Mouse (Mus musculus): Measurements from ENCODE around the gene Wdr61.
A peak's percentile ranks its signal among the peaks of the same experiment; 100 is the strongest.
"Not testable (repeated sequence)": the region's sequence is repeated elsewhere in the genome, so short reads cannot be mapped to it uniquely, and the experiment has no call there.

The Wdr61 gene

GRCm38 (mm10) chr9:54726315-54726714 lies 8.0 kb downstream of the Wdr61 start:
- DNase-seq (ENCODE audit: low spot score): no peak

GRCm38 (mm10) chr9:54722596-54722995 lies 11.7 kb downstream of the Wdr61 start:
- no peak for DNase-seq (ENCODE audit: low spot score)

GRCm38 (mm10) chr9:54722156-54722555 lies 12.2 kb downstream of the Wdr61 start:
- no peak for DNase-seq (ENCODE audit: low spot score)

- DNase-seq (ENCODE audit: low spot score): no peak
These were observed 16.8 kb downstream of the Wdr61 start for GRCm38 (mm10) chr9:54717527-54717926.

- DNase-seq (ENCODE audit: low spot score): no peak
These were observed 18.5 kb downstream of the Wdr61 start for GRCm38 (mm10) chr9:54715776-54716175.

GRCm38 (mm10) chr9:54708085-54708484 lies 26.2 kb downstream of the Wdr61 start:
- no peak for DNase-seq (ENCODE audit: low spot score)

- no peak for DNase-seq (ENCODE audit: low spot score)
These were observed 26.9 kb downstream of the Wdr61 start for GRCm38 (mm10) chr9:54707288-54707999.

GRCm38 (mm10) chr9:54705561-54705960 lies 28.8 kb downstream of the Wdr61 start:
- no peak for DNase-seq (ENCODE audit: low spot score)

GRCm38 (mm10) chr9:54704361-54704760 lies 30.0 kb downstream of the Wdr61 start:
- DNase-seq (ENCODE audit: low spot score): no peak

- DNase-seq (ENCODE audit: low spot score): no peak
These were observed 31.7 kb downstream of the Wdr61 start for GRCm38 (mm10) chr9:54702581-54702980.

- no peak for DNase-seq (ENCODE audit: low spot score)
These were observed 33.6 kb downstream of the Wdr61 start for GRCm38 (mm10) chr9:54700746-54701145.

GRCm38 (mm10) chr9:54700174-54700475 lies 34.2 kb downstream of the Wdr61 start:
- DNase-seq (ENCODE audit: low spot score): no peak

GRCm38 (mm10) chr9:54699345-54700173 lies 34.8 kb downstream of the Wdr61 start:
- peak; percentile 79 for DNase-seq (ENCODE audit: low spot score)

GRCm38 (mm10) chr9:54699087-54699344 lies 35.3 kb downstream of the Wdr61 start:
- no peak for DNase-seq (ENCODE audit: low spot score)

- no peak for DNase-seq (ENCODE audit: low spot score)
These were observed 35.8 kb downstream of the Wdr61 start, which contains the start of gene Dnaja4 for GRCm38 (mm10) chr9:54698318-54699086. Gene Dnaja4 (plus strand): TSS chr9:54698873.

GRCm38 (mm10) chr9:54691241-54691805 lies 43.0 kb downstream of the Wdr61 start:
- not testable (repeated sequence) for DNase-seq (ENCODE audit: low spot score)

- DNase-seq (ENCODE audit: low spot score): not testable (repeated sequence)
These were observed 43.6 kb downstream of the Wdr61 start for GRCm38 (mm10) chr9:54690697-54691096.

GRCm38 (mm10) chr9:54689446-54689845 lies 44.9 kb downstream of the Wdr61 start:
- DNase-seq (ENCODE audit: low spot score): no peak

- DNase-seq (ENCODE audit: low spot score): no peak
These were observed 46.8 kb downstream of the Wdr61 start for GRCm38 (mm10) chr9:54687246-54688236.

GRCm38 (mm10) chr9:54683814-54684605 lies 50.3 kb downstream of the Wdr61 start:
- no peak for DNase-seq (ENCODE audit: low spot score)

GRCm38 (mm10) chr9:54682846-54683245 lies 51.5 kb downstream of the Wdr61 start:
- no peak for DNase-seq (ENCODE audit: low spot score)
